Mouse (Mus musculus): ENCODE data around the gene 2310039H08Rik.

The 2310039H08Rik gene

DNA sequence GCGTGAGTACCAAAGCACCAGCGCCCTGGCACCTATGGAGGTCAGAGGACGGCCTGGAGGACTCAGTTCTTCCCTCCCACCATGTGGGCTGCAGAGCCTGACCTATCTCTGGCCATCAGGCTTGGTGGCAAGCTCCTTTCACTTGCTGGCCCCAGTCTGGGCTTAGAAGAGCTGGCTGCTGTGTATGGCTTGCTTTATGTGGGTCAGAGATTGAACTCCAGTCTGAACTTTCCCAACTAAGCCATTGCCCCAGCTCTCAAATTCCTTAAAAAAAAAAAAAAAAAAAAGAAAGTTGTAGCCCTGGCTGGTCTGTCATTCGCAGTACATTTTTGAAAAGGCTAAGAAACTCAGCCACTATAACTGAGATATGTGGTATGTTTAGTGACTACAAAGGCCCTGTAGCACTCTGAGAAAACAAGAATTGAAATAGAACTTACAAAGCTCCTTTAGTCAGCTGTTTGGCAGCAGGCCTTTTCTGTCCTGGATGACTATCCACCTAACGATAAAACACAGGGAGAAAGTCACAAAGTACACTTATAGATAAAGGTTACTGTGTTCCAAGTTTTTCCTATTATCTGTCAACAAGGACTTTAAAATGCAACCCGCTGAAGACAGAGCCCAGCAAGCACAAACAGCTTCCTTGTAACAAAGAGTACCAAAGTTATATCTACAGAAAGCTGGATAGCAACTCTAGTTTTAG lies 36.8 kb downstream of the 2310039H08Rik start:
- no peak for DNase-seq (ENCODE audit: low read depth, low spot score)

DNA sequence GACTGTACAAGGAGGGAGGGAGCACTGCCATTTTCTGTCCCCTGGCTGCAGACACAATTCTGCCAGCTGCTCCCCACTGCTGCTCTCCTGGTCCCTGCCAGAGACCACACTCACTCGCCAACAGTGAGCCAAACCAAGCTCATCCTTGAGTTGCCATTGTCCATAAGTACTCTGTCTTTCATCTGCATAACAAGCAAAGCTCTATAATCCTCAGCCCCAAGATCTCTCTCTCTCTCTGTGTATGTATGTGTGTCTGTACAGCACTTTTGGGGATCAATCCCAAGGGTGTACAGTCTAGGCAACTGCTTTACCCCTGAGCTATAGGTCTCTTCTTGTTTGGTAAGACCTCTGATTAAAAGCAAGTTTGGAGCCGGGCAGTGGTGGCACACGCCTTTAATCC lies 38.2 kb downstream of the 2310039H08Rik start:
- DNase-seq (ENCODE audit: low read depth, low spot score), result no peak

DNA sequence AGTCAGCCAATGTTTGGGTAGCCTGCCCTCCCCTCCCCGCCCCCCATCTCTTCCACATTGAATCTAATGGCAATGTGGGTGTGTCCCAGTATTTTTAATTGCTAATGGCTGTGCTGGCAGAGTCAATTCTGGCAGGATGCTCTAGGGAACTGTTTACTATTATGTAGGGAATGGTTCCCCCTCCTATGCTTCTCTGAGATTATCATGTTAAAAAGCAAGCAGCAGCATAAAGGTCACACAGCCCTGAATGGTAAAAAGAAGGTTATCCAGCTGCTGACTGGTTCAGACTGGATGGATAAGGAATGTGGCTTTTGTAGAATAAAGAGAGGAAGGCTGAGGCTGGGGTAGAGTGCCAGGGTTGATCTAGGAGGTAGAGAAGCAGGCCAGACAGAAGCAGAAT lies 40.0 kb downstream of the 2310039H08Rik start:
- DNase-seq (ENCODE audit: low read depth, low spot score), result no peak

DNA sequence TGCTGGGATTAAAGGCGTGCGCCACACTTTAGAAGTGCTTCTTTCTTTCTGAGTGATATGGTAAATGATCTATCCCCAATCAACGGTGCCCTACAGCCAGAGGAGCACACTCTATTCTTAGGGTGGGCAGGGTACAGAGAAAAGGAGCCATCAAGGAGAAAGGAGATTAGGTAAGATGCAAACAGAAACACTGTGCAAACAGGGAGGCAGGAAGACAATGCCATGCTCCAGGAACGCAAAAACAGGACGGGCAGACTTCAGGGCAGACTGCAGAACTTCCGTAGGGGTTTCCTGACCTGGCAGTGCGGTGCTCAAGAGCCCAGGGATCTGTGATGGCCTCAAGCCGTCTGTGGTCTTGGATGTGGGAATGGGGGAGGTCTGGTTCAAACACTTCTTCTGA lies 41.2 kb downstream of the 2310039H08Rik start:
- no peak for DNase-seq (ENCODE audit: low read depth, low spot score)

DNA sequence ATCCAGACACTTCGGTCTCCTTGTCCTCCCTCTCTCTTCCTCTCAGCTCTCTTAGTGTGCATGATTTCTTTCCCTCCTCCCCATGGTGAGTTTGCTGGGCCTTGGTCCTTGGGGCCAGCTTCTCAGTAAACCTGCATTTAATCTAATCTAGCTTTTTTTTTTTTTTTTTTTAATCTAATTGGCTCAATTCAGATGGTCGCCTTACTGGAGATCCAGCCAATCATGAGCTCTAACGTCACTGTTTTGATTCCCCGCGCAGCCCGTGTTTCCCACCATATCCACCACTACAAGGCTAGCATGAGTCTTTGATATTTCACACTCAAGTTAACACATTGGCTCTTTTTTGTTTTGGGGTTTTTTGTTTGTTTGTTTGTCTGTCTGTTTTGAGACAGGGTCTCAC lies 42.1 kb downstream of the 2310039H08Rik start:
- no peak for DNase-seq (ENCODE audit: low read depth, low spot score)

DNA sequence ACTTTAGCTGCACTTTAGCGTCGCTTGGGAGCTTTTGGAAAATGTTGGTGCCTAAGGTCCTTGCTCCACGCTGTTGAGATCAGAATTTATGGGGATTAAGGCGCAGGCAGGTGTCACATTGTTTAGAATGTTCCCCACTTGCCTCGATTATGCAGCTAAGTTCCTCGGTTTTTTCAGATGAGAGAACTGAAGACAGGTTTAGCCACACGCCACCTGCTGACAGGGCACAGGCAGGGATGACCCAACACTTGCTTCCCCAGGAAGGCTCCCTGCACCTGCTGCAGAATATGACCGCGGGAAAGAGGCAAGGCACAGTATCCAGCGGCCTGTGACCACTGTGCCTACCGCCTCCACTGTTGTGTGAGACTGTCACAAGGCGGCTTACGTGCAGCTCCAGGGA lies 43.9 kb downstream of the 2310039H08Rik start:
- DNase-seq (ENCODE audit: low read depth, low spot score), result no peak

DNA sequence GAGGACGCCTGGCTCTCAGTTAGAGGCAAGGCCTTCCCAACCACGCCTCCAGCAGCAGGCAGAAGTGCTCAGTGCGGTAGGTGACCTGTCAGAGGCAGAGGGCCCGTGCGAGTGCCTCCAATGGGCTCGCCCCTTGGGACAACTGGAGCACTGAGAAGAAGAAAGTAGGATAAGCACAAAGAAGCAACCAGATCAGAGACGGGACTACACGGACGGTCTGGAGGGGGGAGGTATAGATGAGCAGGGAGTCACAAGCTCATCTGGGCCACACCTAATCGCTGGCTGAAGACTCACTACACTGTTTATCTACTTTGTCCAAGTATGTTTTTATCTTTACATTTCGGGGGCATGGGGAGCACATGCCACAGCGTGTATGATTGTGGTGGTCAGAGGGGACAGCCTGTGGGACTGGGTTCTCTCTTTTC lies 45.3 kb downstream of the 2310039H08Rik start:
- DNase-seq (ENCODE audit: low read depth, low spot score), result no peak

DNA sequence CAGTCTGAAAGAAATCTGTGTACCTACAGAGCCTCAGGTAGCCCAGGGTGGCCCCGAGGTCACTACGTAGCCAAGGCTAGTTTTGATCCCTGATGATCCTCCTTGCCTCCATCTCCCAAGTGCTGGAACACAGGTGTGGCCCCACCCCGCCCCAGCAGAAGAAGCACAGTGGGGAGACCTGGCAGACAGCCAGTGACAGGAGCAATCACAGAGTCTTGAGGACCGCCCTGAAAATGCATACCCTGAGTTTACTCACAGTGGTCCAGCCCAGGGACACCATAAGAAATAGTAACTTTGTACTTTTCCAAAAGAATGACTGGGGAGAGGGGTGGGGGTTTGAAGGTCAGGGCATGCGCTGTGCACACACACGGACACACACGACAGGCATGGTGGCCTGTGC lies 48.2 kb downstream of the 2310039H08Rik start:
- DNase-seq (ENCODE audit: low read depth, low spot score), result no peak

Measured in brain, embryonic 18.5 days (tissue).